Mouse (Mus musculus): ENCODE data around the gene Cflar.

- TF ChIP-seq CTCF (IDR thresholded peaks at IDR 0.05; ENCODE audit: low read depth, low read length) (no peak), POLR2A (IDR thresholded peaks at IDR 0.05; ENCODE audit: borderline replicate concordance, low read depth, low read length) (no peak)
These were observed 57.8 kb downstream of the Cflar start for GRCm38 (mm10) chr1:58769136-58769535.

Measured in bone marrow macrophage, adult 2 months (primary cell).